Mouse (Mus musculus) forebrain, postnatal 0 days (tissue): Measurements from ENCODE around the gene Cyp26b1. TPM values are rescaled to one million over a fixed set of nuclear protein-coding genes. Genes with fewer than 3 reads are reported as not detected.

Source experiments
- ATAC-seq: fragments of 200-750 bp; cut with Nextera tagmentation; 2 replicates; pipeline ENCODE4 v1.8.0; 2017; ENCODE audit warnings: mild to moderate bottlenecking, moderate library complexity
- DNase-seq: peaks from one replicate; pipeline ENCODE4 v3.0.0-alpha.2; 2015
- H3K27ac ChIP-seq: fragments of 300-500 bp; sonication (generic); 2 replicates; pipeline ENCODE4 v1.5.1; 2014; ENCODE audit warnings: low read depth, mild to moderate bottlenecking, antibody characterized with exemption, low read length, moderate library complexity, mixed read lengths
- H3K27me3 ChIP-seq: fragments of 300-500 bp; sonication (generic); 2 replicates; pipeline ENCODE4 v1.6.1; 2014; ENCODE audit warnings: mild to moderate bottlenecking, low read length, mixed read lengths; ENCODE audit not compliant: insufficient read depth
- H3K36me3 ChIP-seq: fragments of 300-500 bp; sonication (generic); 2 replicates; pipeline ENCODE4 v1.6.1; 2014; ENCODE audit warnings: mild to moderate bottlenecking, moderate library complexity; ENCODE audit not compliant: insufficient read depth
- H3K4me1 ChIP-seq: fragments of 300-500 bp; sonication (generic); 2 replicates; pipeline ENCODE4 v1.6.1; 2014; ENCODE audit warnings: antibody characterized with exemption; ENCODE audit not compliant: insufficient read depth
- H3K4me2 ChIP-seq: fragments of 300-500 bp; sonication (generic); 2 replicates; pipeline ENCODE4 v1.6.1; 2014; ENCODE audit warnings: low read depth, mild to moderate bottlenecking, moderate library complexity
- H3K4me3 ChIP-seq: fragments of 300-500 bp; sonication (generic); 2 replicates; pipeline ENCODE4 v1.5.1; 2014; ENCODE audit warnings: low read depth, low read length, mixed read lengths
- H3K9ac ChIP-seq: fragments of 300-500 bp; sonication (generic); 2 replicates; pipeline ENCODE4 v1.6.1; 2014; ENCODE audit warnings: mild to moderate bottlenecking
- H3K9me3 ChIP-seq: fragments of 300-500 bp; sonication (generic); 2 replicates; pipeline ENCODE4 v1.6.1; 2016; ENCODE audit warnings: low read length
- CTCF ChIP-seq: sonication (generic); IDR thresholded peaks from 2 replicates; pipeline ENCODE4 v1.5.1; 2016; ENCODE audit warnings: antibody characterized with exemption, control low read depth, low read depth
- WGBS: fragments of 180-500 bp; shearing (Covaris S2); extraction: QIAGEN DNeasy Blood & Tissue Kit; methylation state at CpG from one replicate; pipeline ENCODE4 v1.1.7; 2014; 5-methylcytosine and 5-hydroxymethylcytosine counted together
- polyA plus RNA-seq: library from polyadenylated mRNA; unstranded; fragments of >200 nt; fragmentation: Nextera tagmentation; extraction: Ambion mirVana; gene quantifications from 2 replicates; pipeline ENCODE4 v1.2.1, GENCODE M21; 2015
- total RNA-seq: library from RNA; depleted of rRNA; stranded (reverse); fragments of >200 nt; gene quantifications from 2 replicates; pipeline ENCODE4 v1.2.3, GENCODE M21; 2014

The Cyp26b1 gene
- total and polyA plus RNA-seq, 2 experiments from 2014 or later = 6.5 to 10.6 TPM

- peaks cover 16% of the 10 kb centered on the region for H3K4me1 ChIP-seq
- TF ChIP-seq CTCF = no peak
- ATAC-seq = no peak
- peaks cover 51% of the 10 kb centered on the region for H3K27me3 ChIP-seq
- no peak overlapping the region for H3K27ac ChIP-seq
- no peaks in the 10 kb centered on the region for H3K9me3 ChIP-seq
- no peak overlapping the region for H3K9ac ChIP-seq
- peak; percentile 3 for DNase-seq
- whole genome bisulfite sequencing = 21% methylated on average over 5 of the region's 5 CpGs
- no peak overlapping the region for H3K4me2 ChIP-seq
- no peak overlapping the region for H3K4me3 ChIP-seq
- H3K36me3 ChIP-seq = no peaks in the 10 kb centered on the region
Observed at GRCm38 (mm10) chr6:84582826-84583225, 10.9 kb downstream of the Cyp26b1 start.

GRCm38 (mm10) chr6:84581833-84582445 lies 11.8 kb downstream of the Cyp26b1 start:
- no peak overlapping the region for H3K9ac ChIP-seq
- no peaks in the 10 kb centered on the region for H3K9me3 ChIP-seq
- no peak overlapping the region for H3K4me3 ChIP-seq
- TF ChIP-seq CTCF = no peak
- no peak overlapping the region for H3K27ac ChIP-seq
- no peaks in the 10 kb centered on the region for H3K36me3 ChIP-seq
- no peak overlapping the region for H3K4me2 ChIP-seq
- ATAC-seq (no peak), DNase-seq (no peak)
- peaks cover 44% of the 10 kb centered on the region for H3K27me3 ChIP-seq
- 55% methylated on average over 9 of the region's 9 CpGs for WGBS
- H3K4me1 ChIP-seq = peaks cover 11% of the 10 kb centered on the region

- ATAC-seq (no peak), DNase-seq (no peak)
- Histone ChIP-seq H3K4me3 (no peak overlapping the region), H3K4me1 (peaks cover 11% of the 10 kb centered on the region), H3K36me3 (no peaks in the 10 kb centered on the region), H3K27me3 (peaks cover 37% of the 10 kb centered on the region), H3K4me2 (no peak overlapping the region), H3K27ac (no peak overlapping the region), H3K9me3 (no peaks in the 10 kb centered on the region), H3K9ac (no peak overlapping the region)
- TF ChIP-seq CTCF = no peak
- WGBS = 53% methylated on average over 6 of the region's 6 CpGs
Observed at GRCm38 (mm10) chr6:84580979-84581832, 12.5 kb downstream of the Cyp26b1 start.

GRCm38 (mm10) chr6:84579508-84579907 lies 14.2 kb downstream of the Cyp26b1 start:
- DNase-seq (no peak), ATAC-seq (no peak)
- 71% methylated on average over 8 of the region's 8 CpGs for WGBS

GRCm38 (mm10) chr6:84578928-84579327 lies 14.8 kb downstream of the Cyp26b1 start:
- H3K9me3 ChIP-seq = no peaks in the 10 kb centered on the region
- H3K4me2 ChIP-seq = no peak overlapping the region
- 12% methylated on average over 5 of the region's 5 CpGs for WGBS
- H3K36me3 ChIP-seq = no peaks in the 10 kb centered on the region
- peaks cover 18% of the 10 kb centered on the region for H3K27me3 ChIP-seq
- ATAC-seq (no peak), DNase-seq (no peak)
- no peak overlapping the region for H3K9ac ChIP-seq
- H3K27ac ChIP-seq = no peak overlapping the region
- H3K4me3 ChIP-seq = no peak overlapping the region
- H3K4me1 ChIP-seq = peaks cover 7% of the 10 kb centered on the region
- peak; percentile 58 for TF ChIP-seq CTCF

More at GRCm38 (mm10) chr6:84579508-84579907, 14.2 kb downstream of the Cyp26b1 start:
- Histone ChIP-seq H3K4me3 (no peak overlapping the region), H3K4me2 (no peak overlapping the region), H3K27me3 (peaks cover 21% of the 10 kb centered on the region), H3K27ac (no peak overlapping the region), H3K9me3 (no peaks in the 10 kb centered on the region), H3K9ac (no peak overlapping the region), H3K4me1 (peaks cover 11% of the 10 kb centered on the region), H3K36me3 (no peaks in the 10 kb centered on the region)
- no peak for TF ChIP-seq CTCF

- H3K4me1 ChIP-seq = no peaks in the 10 kb centered on the region
- H3K4me3 ChIP-seq = no peak overlapping the region
- no peak overlapping the region for H3K9ac ChIP-seq
- 0 out of 2 replicates have a peak, but pooled peaks have one; percentile 32 for ATAC-seq
- no peaks in the 10 kb centered on the region for H3K9me3 ChIP-seq
- H3K4me2 ChIP-seq = no peak overlapping the region
- WGBS = 37% methylated on average over 4 of the region's 4 CpGs
- no peak for TF ChIP-seq CTCF
- H3K27ac ChIP-seq = no peak overlapping the region
- no peak for DNase-seq
- no peaks in the 10 kb centered on the region for H3K36me3 ChIP-seq
- H3K27me3 ChIP-seq = peaks cover 12% of the 10 kb centered on the region
Observed at GRCm38 (mm10) chr6:84577898-84578297, 15.8 kb downstream of the Cyp26b1 start.
